Mouse (Mus musculus) E14TG2a.4 (cell line): ENCODE measurements around the gene Cfb.

Experiments
- CTCF ChIP-seq: conservative IDR thresholded peaks from 2 replicates; pipeline ENCODE4 v1.5.1; 2014; ENCODE audit warnings: low read length
- NANOG ChIP-seq: IDR thresholded peaks from 2 replicates; pipeline ENCODE4 v1.6.1; 2014; ENCODE audit warnings: borderline replicate concordance, low read length, mixed read lengths

DNA sequence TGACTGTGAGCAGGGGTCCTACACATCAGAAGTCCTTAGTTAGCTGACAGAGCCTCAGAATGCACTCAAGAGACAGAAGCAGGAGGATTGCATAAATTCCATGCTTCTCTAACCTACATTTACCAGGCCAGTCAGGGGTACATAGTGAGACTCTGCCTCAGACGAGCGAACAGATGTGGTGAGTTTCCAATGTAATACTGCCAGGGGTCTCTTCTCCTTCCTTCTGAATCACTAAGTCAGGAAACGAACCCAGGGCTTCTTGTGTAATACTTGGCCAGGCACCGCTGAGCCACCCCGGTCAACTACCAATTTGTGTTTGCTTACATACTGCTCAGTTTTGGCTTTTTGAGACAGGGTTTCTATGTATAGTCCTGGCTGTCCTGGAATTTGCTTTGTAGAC is 25.6 kb upstream of the Cfb start:
- no peak for TF ChIP-seq CTCF
- no peak for TF ChIP-seq NANOG
